Mouse (Mus musculus): Measurements from ENCODE around the gene Fam129a. TPM values are rescaled to one million over a fixed set of nuclear protein-coding genes. Genes with fewer than 3 reads are reported as not detected.
A peak's percentile ranks its signal among the peaks of the same experiment; 100 is the strongest.
"Not testable (repeated sequence)": the region's sequence is repeated elsewhere in the genome, so short reads cannot be mapped to it uniquely, and the experiment has no call there.

The Fam129a gene
- polyA plus RNA-seq, 3 experiments from 2014 or later: 49.9 to 96.7 (median 68.7) TPM

GRCm38 (mm10) chr1:151667351-151668074 is 96.5 kb downstream of the Fam129a start:
- ATAC-seq: no peak

DNA sequence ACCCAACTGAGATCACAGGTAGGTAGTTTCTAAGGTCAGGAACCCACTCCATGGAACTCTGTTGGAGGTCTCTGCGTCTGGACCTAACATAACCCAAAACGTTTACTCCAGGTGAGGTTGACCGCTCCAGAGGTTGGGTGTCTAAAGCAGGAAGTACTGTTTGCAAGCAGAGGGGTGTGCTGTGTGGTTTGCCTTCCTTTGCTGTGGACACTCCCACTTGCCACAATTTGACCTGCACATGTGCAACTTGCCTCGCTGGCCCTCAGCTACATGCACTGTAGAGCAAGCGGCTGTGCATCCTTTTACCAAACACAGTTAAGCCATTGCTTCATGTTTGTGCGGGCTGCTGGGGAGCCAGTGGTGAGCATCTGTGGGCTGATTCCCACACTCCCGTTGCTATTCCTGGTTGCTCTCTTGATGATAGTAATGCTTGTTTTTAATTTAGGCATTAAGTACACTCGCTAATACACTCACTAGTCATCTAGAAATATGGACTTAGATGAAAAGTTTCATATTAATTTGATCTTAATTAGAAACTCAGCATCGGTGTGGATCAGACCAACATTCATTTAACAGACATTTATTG is 99.1 kb downstream of the Fam129a start:
- peak; percentile 41 for ATAC-seq

- ATAC-seq: no peak
These were observed 104.7 kb downstream of the Fam129a start for GRCm38 (mm10) chr1:151675684-151676083.

DNA sequence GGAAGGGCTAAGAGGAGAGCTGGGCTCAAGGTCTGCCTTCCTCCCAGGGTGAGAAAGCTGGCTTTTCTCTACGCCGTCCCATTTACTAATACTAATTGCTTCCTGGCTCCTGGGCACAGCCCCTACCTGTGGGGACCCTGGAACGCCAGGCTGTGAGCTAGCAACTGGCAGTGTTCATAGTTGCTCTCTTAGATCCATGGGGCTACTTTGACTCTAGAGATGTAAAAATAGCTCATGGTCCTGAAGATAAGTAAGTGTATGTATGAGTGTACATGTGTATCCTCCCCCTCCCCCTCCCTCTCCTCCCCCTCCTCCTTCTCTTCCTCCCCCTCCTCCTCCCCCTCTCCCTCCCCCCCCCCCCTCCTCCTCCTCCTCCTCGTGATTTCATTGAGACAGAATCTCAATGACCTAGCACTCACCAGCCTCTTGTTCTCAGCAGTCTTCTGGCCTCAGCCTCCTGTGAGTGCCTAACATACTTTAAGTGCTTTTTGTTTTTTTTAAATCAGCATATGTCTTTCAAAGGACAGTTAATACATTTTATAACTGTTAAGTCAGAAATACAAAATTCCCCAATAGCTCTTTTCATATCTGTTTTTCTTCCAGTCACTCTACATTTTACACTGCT is 106.3 kb downstream of the Fam129a start:
- no peak for ATAC-seq

GRCm38 (mm10) chr1:151677975-151678374 is 107.0 kb downstream of the Fam129a start:
- ATAC-seq: no peak

DNA sequence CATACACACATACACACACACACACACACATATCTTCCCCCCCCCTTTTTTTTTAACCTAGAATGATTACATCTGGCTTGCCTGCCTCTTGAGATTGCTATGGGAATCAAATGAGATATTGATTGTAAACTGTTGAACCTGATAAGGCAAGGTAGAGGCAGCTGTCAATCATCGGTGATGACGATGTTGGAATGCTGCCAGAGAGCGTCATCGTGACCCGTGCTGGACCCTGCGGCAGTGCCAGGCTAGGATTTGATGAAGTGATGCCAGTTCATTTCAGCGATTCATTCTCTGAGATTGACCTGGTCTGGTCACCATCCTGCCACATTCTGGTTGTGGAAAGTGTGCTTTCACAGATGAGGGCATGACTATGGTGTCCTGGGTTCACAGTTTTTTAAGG is 108.2 kb downstream of the Fam129a start:
- ATAC-seq: no peak

GRCm38 (mm10) chr1:151679883-151680613 is 109.1 kb downstream of the Fam129a start:
- no peak for ATAC-seq

DNA sequence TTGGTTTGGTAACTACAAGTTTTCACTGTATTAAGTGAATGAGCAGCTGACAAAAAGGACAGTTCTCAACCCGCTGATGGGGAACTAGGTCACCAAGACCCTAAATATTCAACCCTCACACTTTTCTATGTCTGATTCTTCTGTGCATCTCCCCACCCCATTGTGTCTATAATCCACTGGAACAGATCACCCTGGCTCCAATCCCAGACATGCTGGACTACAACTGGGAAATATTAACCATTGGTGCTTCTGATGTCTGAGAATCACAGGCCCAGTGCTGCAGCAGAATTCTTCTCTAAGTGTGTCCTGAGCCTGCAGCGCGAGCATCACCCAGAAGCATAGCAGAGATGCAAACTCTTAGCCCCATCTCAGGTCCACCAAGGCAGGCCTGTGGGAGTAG is 110.0 kb downstream of the Fam129a start:
- no peak for ATAC-seq

DNA sequence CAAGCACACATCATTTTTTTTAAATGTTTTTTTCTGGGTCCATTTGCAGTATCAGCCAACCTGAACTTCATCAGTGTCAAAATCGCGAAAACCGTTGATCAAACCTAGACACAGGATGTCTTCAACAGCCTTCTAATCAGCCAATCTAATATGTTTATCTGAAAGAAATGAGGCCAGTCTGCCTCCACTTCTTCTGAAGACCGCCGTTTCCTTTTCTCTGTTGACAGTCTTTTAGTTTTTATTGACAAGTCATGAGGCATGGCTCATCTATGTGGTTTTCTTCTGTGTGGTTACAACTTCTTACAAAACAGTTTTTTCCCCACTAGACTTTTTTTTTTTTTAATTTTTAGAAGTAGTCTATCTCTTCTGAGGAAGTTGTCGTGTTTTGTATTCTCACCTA is 111.9 kb downstream of the Fam129a start:
- ATAC-seq: peak; percentile 85

GRCm38 (mm10) chr1:151684451-151684892 is 113.5 kb downstream of the Fam129a start:
- no peak for ATAC-seq

DNA sequence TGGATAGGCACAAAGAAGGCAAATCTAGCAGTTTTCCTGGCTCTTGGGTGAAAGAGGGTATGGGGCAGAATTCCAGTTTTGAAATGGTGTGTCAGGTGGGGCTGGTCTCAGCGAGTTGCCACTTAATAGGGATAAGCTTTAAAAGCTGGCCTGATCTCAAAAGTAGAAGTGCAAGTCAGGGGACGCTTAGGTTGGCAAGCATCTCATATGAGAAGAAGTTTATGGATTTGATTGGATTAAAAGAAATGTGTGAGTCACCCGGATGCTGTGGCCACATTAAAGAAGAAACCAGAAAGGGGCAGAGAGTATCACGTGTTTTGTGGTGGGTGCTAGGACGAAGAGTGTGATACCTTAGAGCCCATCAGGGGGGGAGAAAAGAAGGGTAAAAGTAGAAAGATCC is 114.0 kb downstream of the Fam129a start:
- ATAC-seq: peak; percentile 66

GRCm38 (mm10) chr1:151685666-151686309 is 114.8 kb downstream of the Fam129a start:
- no peak for ATAC-seq

GRCm38 (mm10) chr1:151686696-151687095 is 115.7 kb downstream of the Fam129a start:
- no peak for ATAC-seq

DNA sequence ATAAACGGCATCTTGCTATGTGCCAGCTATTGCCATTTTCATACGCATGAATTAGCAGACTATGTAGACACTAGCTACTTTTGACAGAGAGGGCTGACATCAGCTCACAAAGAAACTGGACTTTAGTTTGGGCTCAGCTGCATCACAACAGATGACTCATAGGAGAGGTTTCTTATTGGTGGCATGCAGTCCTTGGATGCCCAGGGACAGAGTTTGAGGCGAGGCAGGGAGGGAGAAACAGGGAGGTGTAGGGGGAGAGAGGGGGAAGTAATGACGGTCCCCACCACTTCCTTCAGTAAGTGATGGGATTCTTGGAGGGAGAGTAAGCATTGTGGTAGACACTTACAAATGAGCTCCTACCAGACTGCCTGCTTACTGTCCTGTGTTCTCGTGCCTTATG is 118.0 kb downstream of the Fam129a start:
- peak; percentile 8 for ATAC-seq

- ATAC-seq: peak; percentile 56
These were observed 118.6 kb downstream of the Fam129a start for GRCm38 (mm10) chr1:151689561-151689960.

DNA sequence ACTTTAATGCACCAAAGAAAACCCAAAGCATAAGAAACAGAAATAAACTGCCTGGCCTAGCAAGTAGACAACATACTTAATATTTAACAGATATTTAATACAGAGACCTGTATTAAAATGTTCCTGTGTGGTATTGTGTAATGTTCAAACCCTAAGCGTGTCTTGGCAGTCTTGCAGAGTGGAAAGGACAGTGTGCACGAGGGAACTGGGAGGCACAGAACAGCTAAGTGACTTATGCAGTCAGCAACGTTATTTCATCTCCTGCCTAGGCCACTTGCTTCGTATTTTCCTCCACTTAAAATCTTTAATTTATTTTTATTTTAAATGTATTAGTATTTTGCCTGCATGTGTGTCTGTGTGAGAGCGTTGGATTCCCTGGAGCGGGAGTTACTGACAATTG is 119.1 kb downstream of the Fam129a start:
- ATAC-seq: no peak

DNA sequence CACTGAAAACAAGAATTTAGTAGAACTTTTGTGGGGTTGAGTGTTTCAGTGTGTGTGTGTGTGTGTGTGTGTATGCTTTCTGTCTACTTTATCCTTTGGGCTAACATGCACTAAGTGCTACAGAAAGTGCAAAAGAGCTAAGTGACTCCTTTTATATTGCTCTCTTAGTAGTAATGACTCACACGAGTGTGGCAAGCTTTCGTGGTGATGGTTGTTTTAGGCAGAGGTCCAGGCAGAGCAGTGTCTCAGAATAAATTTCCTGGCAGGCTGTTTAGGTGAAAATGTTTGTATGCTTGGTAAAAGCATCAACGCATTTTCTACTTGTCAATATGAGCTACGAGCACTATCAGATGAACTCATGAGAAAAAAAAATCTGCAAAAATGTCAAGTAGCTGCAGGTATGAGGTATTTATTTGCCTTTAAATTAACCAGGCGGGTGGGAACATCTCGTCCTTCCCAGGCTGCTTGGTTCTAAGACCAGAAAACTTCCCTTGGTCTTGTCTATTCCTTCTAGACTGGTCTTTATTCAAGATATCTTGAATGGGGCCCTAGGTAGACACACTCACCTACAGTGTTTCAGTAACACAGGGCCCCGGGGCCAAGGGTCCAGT is 119.7 kb downstream of the Fam129a start:
- ATAC-seq: no peak

- ATAC-seq: not testable (repeated sequence)
These were observed 121.9 kb downstream of the Fam129a start for GRCm38 (mm10) chr1:151692867-151693266.

DNA sequence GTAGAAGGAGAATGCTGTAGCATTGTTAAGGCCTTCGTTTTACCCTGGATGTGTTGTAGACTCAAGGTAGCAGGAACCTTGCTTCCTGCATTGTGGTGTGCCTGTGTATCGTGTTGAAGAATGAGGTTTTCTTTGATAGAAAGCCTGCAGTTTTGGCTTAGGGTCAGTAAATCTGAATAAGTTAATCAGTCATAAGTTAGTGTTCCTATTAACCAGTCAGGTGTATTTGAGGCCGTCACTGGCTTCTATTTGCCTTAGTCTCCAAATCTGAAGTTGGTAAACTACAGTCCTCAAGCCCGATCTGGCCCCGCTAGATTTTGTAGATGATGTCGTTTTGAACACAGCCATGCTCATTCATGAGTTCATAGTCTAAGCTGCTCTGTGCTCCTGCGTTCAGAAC is 125.8 kb downstream of the Fam129a start:
- ATAC-seq: no peak

DNA sequence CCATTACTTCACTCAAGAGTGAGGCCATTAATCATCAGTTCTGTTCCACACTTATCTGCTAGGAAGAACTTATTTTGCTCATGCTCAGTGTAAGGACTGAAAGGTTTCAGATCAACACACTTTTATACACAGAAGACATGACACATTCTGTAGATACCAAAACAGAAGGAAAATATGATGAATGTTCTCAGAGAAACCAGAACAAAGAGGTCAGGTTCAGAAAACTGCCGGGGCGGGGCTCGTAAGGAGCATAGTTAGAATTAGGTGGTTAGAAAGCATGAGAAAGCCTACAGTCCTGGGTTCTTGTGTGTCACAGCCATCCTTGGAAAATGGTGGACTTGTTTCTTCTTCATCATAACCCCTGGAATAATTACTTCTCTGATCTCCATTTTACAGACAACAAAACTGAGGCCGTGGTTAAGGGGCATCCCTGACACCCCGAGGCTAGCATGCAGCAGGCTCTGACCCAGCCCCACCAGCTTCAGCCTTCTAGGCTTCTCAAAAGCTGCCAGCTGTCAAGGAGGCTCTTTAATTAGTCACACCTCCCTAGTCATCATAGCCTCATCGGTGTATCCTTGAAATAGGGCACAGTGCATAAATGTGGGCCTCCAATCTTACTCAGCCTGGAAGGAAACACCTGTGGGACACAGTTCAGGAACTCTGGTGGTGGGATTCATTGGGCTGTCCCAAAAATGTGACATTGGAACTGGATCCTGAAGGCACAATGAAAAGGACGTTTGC is 127.1 kb downstream of the Fam129a start:
- peak; percentile 80 for ATAC-seq

GRCm38 (mm10) chr1:151699363-151699762 is 128.4 kb downstream of the Fam129a start:
- ATAC-seq: no peak

GRCm38 (mm10) chr1:151702816-151703215 is 131.8 kb downstream of the Fam129a start:
- ATAC-seq: no peak
